Mouse (Mus musculus) neural tube, embryonic 15.5 days (tissue): ENCODE data around the gene Gnpnat1. TPM values are rescaled to one million over a fixed set of nuclear protein-coding genes. Genes with fewer than 3 reads are reported as not detected.
A peak's percentile ranks its signal among the peaks of the same experiment; 100 is the strongest.

ENCODE experiments used
- ATAC-seq: fragments of 200-750 bp; cut with Nextera tagmentation; 2 replicates; pipeline ENCODE4 v1.8.0; 2017; ENCODE audit warnings: mild to moderate bottlenecking, moderate TSS enrichment, moderate library complexity; ENCODE audit not compliant: low FRiP score
- H3K27ac ChIP-seq: fragments of 300-500 bp; sonication (generic); replicated peaks from 2 replicates; pipeline ENCODE4 v1.5.1; 2015; ENCODE audit warnings: mild to moderate bottlenecking, inconsistent platforms
- H3K27me3 ChIP-seq: fragments of 300-500 bp; sonication (generic); replicated peaks from 2 replicates; pipeline ENCODE4 v1.6.1; 2015; ENCODE audit warnings: inconsistent platforms
- H3K36me3 ChIP-seq: fragments of 300-500 bp; sonication (generic); 2 replicates; pipeline ENCODE4 v1.6.1; 2015; ENCODE audit warnings: inconsistent platforms
- H3K4me1 ChIP-seq: fragments of 300-500 bp; sonication (generic); 2 replicates; pipeline ENCODE4 v1.6.1; 2015; ENCODE audit warnings: inconsistent platforms
- H3K4me2 ChIP-seq: fragments of 300-500 bp; sonication (generic); 2 replicates; pipeline ENCODE4 v1.6.1; 2015; ENCODE audit warnings: inconsistent platforms, mild to moderate bottlenecking, moderate library complexity
- H3K4me3 ChIP-seq: fragments of 300-500 bp; sonication (generic); replicated peaks from 2 replicates; pipeline ENCODE4 v1.5.1; 2015; ENCODE audit warnings: mild to moderate bottlenecking, inconsistent platforms
- H3K9ac ChIP-seq: fragments of 300-500 bp; sonication (generic); replicated peaks from 2 replicates; pipeline ENCODE4 v1.6.1; 2015; ENCODE audit warnings: mild to moderate bottlenecking, inconsistent platforms
- H3K9me3 ChIP-seq: fragments of 300-500 bp; sonication (generic); replicated peaks from 2 replicates; pipeline ENCODE4 v1.6.1; 2016; ENCODE audit warnings: inconsistent platforms
- WGBS: fragments of 180-500 bp; shearing (Covaris S2); methylation state at CpG from one replicate; pipeline ENCODE4 v1.1.7; 2015; ENCODE audit warnings: mixed read lengths; 5-methylcytosine and 5-hydroxymethylcytosine counted together
- polyA plus RNA-seq: library from polyadenylated mRNA; unstranded; fragments of >200 nt; fragmentation: Nextera tagmentation; extraction: Ambion mirVana; gene quantifications from 2 replicates; pipeline ENCODE4 v1.2.1, GENCODE M21; 2015

Gene Gnpnat1
- polyA plus RNA-seq, 1 experiment from 2014 or later = 29.4 TPM

DNA sequence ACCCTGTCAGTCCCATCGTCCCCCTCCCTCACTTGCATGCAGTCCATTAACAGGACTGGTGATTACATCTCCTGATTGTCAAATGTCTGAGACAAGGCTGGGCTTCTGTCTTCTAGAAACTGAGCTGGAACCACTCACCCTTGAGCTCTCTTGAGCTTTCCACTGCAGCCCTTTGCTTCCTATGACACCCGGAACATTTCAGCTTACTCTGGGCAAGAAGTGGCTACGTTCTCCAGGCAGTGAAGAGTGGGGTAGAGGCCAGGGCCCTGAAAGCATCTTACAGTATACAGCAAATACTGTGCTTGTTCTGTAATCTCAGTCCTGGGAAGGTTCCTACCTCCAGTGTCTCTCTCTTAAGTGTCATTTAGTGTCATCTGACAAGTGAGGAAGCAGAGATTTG, 15.5 kb downstream of the Gnpnat1 start:
- ATAC-seq = peak; percentile 61; the same call in 1 of the 2 replicates
- WGBS = 18% methylated on average over 3 of the region's 3 CpGs
- Histone ChIP-seq H3K4me2 (peak overlapping the region; percentile 75), H3K4me1 (peaks cover 13% of the 10 kb centered on the region), H3K9ac (peak overlapping the region; percentile 96), H3K27ac (peak overlapping the region; percentile 86), H3K9me3 (no peaks in the 10 kb centered on the region), H3K4me3 (peak overlapping the region; percentile 87), H3K27me3 (no peaks in the 10 kb centered on the region), H3K36me3 (no peaks in the 10 kb centered on the region)

DNA sequence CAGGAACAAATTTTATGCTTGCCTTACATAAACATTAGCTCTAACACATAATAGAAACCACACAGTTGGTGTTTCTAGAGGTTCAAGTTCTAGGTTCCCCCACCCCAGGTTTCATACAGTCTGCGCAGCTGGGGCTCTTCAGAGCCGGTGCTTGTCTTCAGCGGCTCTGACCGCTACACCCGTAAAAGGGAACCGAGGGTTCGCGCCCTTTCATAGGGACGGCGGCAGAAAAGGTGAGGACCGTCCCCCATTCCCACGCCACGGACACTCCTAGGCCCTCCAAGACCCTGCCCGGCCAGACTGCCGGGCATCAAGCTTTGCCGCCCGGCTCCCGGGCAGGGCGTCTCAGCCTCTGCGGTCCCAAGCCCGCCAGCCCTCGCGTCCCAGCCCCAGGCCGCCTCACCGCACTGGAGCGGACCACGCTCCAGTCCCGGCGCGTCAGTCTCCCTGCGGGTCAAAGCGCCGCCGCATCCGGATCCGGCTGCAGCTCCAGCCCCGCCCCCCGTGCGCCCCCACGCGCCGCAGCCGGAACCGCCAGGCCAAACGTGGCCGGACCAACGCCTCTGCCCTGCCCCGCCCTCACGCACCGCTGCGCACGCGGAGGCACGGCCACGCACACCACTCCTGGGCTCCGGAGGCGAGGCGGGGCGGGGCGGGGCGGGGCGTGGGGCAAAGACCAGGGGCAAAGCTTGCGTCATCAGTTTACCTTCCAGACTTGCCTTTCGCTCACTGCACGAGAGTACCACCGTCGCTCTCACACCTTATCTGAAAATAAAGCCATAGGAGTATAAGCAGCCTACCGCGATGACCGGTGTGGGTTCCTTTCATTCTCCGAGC, 16.1 kb downstream of the Gnpnat1 start:
- H3K9ac ChIP-seq = peak overlapping the region; percentile 96
- no peaks in the 10 kb centered on the region for H3K9me3 ChIP-seq
- no peaks in the 10 kb centered on the region for H3K36me3 ChIP-seq
- peak; percentile 97 for ATAC-seq
- H3K27ac ChIP-seq = peak overlapping the region; percentile 86
- H3K4me3 ChIP-seq = peak overlapping the region; percentile 87
- peak overlapping the region; percentile 75 for H3K4me2 ChIP-seq
- H3K4me1 ChIP-seq = peaks cover 13% of the 10 kb centered on the region
- H3K27me3 ChIP-seq = no peaks in the 10 kb centered on the region
- under 1% methylated on average over 69 of the region's 71 CpGs for WGBS

DNA sequence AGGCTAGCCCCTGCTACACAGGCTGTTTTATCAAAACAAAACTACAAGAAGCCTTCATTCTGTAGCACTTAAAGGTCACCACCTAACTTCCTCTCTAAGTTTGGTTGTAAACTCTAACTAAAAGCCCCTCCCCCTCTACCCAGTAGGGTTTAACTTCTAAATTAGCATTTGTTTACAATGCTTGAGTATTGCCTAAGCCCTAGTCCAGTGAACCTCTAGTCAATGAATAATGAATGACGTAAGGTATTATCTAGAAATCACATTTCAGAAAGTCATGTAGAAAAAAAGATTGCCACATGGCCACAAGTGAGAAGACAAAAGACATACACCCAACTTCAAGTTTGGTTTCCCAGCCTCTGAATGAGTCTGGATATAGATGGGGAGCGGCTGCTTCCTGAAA, 17.2 kb downstream of the Gnpnat1 start:
- H3K27me3 ChIP-seq = no peaks in the 10 kb centered on the region
- ATAC-seq = no peak
- H3K4me2 ChIP-seq = peak overlapping the region; percentile 75
- H3K36me3 ChIP-seq = no peaks in the 10 kb centered on the region
- no peaks in the 10 kb centered on the region for H3K9me3 ChIP-seq
- H3K4me1 ChIP-seq = peaks cover 13% of the 10 kb centered on the region
- no peak overlapping the region for H3K9ac ChIP-seq
- H3K27ac ChIP-seq = no peak overlapping the region
- WGBS = 20% methylated on average over 2 of the region's 2 CpGs
- peak overlapping the region; percentile 87; the same call in 1 of the 2 replicates for H3K4me3 ChIP-seq

DNA sequence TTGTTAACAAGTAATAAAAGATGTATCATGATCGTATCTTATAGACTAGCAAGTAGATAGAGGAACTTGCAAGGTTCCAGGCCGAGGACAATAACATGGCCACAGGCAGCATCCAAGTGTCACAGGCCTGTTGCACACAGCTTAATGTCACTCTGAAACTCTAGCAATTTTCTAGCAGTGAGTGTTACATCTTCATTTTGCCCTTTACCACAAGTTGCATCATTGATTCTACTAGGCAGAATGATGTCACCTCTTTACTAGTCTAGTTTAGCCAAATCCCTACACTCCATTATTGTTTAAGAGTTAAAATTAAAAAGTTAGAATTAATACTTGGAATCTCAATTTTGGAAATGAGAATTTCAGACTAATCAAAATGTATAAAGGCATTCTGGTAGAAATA, 19.1 kb downstream of the Gnpnat1 start:
- H3K36me3 ChIP-seq = peaks cover 12% of the 10 kb centered on the region
- H3K9me3 ChIP-seq = no peaks in the 10 kb centered on the region
- H3K27ac ChIP-seq = no peak overlapping the region
- WGBS = 96% methylated on average over 2 of the region's 2 CpGs
- no peak overlapping the region for H3K4me3 ChIP-seq
- ATAC-seq = no peak
- no peak overlapping the region for H3K4me2 ChIP-seq
- H3K4me1 ChIP-seq = peaks cover 13% of the 10 kb centered on the region
- no peaks in the 10 kb centered on the region for H3K27me3 ChIP-seq
- no peak overlapping the region for H3K9ac ChIP-seq

DNA sequence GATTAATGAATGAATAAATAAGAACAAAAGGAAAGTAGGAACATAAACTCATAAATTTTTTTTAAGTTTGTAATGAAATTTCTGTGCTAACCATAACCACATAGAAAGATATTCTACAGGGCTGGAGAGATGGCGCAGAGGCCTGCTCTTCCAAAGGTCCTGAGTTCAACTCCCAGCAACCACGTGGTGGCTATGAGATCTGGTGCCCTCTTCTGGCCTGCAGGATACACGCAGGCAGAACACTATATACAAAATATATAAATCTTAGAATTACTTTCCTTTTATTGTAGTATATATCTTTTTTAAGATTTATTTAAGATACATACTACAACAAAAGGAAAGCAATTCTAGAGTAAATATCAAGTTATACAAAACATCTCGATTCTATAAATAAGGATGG, 21.8 kb downstream of the Gnpnat1 start:
- no peak for ATAC-seq
- Histone ChIP-seq H3K4me3 (no peak overlapping the region), H3K36me3 (peaks cover 29% of the 10 kb centered on the region), H3K27me3 (no peaks in the 10 kb centered on the region), H3K27ac (no peak overlapping the region), H3K4me1 (peaks cover 6% of the 10 kb centered on the region; the same call in 1 of the 2 replicates), H3K9ac (no peak overlapping the region), H3K9me3 (no peaks in the 10 kb centered on the region), H3K4me2 (no peak overlapping the region)
- WGBS = 86% methylated on average over 4 of the region's 4 CpGs

DNA sequence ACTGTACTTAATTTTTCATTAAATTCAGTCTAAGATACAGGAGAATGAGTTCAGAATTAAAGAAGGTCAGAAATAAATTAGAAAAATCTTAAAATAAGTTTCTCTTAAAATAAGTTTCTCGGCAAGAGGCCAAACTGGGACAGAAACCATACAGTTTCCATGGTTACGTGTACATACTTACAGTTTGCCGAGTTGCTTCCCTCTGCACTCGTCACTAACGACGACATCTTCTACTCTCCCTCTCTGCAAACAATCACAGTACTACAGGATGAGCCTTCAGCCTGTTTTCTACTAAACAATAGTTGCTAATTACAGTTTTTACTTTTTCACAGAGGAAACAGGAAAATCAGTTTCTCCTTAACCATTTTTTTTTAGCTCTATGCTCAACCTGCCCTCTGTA, 24.0 kb downstream of the Gnpnat1 start:
- H3K9me3 ChIP-seq = no peaks in the 10 kb centered on the region
- H3K36me3 ChIP-seq = peaks cover 29% of the 10 kb centered on the region
- no peak overlapping the region for H3K27ac ChIP-seq
- H3K4me2 ChIP-seq = no peak overlapping the region
- no peaks in the 10 kb centered on the region for H3K4me1 ChIP-seq
- no peak overlapping the region for H3K4me3 ChIP-seq
- no peaks in the 10 kb centered on the region for H3K27me3 ChIP-seq
- 88% methylated on average over 6 of the region's 6 CpGs for WGBS
- no peak for ATAC-seq
- H3K9ac ChIP-seq = no peak overlapping the region

DNA sequence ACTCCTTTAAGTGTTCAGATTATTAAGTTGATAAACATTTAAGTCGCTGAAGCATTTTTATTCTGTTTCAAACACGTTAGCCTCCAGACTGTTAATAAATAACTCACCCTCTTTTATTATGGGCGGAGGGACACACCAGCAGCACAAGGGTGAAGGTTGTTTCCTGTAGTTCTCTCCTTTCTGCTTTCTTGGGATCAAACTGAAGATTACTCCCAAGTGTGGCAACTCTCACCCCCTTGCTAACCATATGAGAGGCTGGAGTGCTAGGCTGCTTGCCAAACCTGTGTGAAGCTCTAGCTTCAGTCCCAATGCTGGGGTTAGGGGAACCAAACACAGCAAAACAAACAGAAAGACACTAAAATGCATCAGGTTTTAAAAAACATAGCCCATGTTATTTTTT, 25.9 kb downstream of the Gnpnat1 start:
- peaks cover 29% of the 10 kb centered on the region for H3K36me3 ChIP-seq
- no peaks in the 10 kb centered on the region for H3K4me1 ChIP-seq
- H3K27ac ChIP-seq = no peak overlapping the region
- H3K4me3 ChIP-seq = no peak overlapping the region
- H3K9me3 ChIP-seq = no peaks in the 10 kb centered on the region
- no peaks in the 10 kb centered on the region for H3K27me3 ChIP-seq
- H3K9ac ChIP-seq = no peak overlapping the region
- H3K4me2 ChIP-seq = no peak overlapping the region
- no peak for ATAC-seq
- WGBS = 73% methylated on average over 3 of the region's 3 CpGs

DNA sequence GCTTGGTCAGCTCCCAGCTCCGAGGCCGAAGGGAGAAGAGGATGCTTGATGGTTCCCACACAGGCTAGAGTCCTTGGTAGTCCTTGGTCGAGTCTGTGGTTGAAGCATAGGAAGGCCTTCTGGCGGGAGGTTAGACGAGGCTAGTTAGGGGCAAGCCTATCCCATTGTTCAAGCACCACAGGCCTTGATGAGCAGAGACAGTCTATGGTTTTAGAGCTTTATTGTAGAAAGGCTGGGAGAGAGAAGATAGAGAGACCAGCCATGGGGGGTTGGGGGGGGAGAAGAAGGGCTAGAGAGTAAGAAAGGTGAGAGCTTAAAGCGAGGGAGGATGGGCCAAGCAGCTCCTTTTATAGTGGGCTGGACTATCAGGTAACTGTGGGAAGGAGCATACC, 39.5 kb downstream of the Gnpnat1 start:
- H3K9ac ChIP-seq = no peak overlapping the region
- no peaks in the 10 kb centered on the region for H3K27me3 ChIP-seq
- H3K4me1 ChIP-seq = no peaks in the 10 kb centered on the region
- H3K4me3 ChIP-seq = no peak overlapping the region
- H3K36me3 ChIP-seq = peaks cover 19% of the 10 kb centered on the region
- no peak overlapping the region for H3K27ac ChIP-seq
- ATAC-seq = no peak
- no peaks in the 10 kb centered on the region for H3K9me3 ChIP-seq
- 93% methylated on average over 6 of the region's 6 CpGs for WGBS
- no peak overlapping the region for H3K4me2 ChIP-seq

DNA sequence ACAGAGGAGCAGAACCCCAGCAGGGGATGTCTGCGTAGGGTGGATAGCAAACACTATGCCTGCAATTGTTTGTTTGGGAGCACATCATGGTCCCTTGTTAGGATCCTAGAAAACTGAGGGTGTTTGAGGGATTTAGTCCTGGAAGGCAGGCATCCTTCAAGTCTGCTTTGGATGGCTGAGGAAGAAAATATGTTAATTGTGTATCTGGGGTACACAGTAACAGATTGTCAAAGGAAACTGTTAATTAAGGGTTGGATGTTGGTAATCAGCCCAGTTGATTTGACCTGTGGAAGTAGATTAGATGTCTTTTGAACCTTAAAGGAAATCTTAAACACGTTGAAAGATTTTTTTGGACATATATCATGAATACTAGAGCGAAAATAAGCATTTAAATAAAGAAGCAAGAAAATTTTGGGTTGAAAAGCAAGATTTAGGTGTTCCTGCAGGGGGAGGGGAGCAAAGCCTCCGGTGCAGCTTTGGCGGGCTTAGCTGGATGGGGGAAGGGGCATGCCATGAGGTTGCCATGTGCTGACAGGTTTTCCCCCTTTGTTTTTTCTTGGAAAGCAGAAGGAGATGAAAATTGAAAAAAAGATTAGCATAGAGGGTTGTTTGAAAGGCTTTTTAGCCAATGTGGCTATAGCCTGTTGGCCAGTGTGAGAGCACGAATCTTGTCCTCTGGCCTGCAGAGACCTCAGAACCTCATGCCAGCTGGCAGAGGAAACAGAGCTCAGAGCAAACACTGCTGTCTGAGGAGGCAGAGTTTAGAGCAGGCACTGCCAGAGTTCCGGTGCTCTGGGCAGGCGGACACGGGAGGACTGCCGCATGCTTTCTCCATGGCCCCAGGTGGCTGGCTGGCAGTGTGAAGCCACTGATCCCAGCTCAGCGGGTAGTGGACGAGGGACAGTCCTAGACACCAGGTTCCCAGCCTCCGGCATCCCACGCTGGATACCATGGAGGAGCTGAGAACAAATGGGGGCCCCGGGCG, 40.2 kb downstream of the Gnpnat1 start:
- no peaks in the 10 kb centered on the region for H3K27me3 ChIP-seq
- peaks cover 13% of the 10 kb centered on the region for H3K36me3 ChIP-seq
- no peaks in the 10 kb centered on the region for H3K4me1 ChIP-seq
- no peaks in the 10 kb centered on the region for H3K9me3 ChIP-seq
- no peak overlapping the region for H3K27ac ChIP-seq
- no peak; the same call in 1 of the 2 replicates for ATAC-seq
- WGBS = 86% methylated on average over 16 of the region's 16 CpGs
- no peak overlapping the region for H3K9ac ChIP-seq
- no peak overlapping the region for H3K4me3 ChIP-seq
- H3K4me2 ChIP-seq = no peak overlapping the region

DNA sequence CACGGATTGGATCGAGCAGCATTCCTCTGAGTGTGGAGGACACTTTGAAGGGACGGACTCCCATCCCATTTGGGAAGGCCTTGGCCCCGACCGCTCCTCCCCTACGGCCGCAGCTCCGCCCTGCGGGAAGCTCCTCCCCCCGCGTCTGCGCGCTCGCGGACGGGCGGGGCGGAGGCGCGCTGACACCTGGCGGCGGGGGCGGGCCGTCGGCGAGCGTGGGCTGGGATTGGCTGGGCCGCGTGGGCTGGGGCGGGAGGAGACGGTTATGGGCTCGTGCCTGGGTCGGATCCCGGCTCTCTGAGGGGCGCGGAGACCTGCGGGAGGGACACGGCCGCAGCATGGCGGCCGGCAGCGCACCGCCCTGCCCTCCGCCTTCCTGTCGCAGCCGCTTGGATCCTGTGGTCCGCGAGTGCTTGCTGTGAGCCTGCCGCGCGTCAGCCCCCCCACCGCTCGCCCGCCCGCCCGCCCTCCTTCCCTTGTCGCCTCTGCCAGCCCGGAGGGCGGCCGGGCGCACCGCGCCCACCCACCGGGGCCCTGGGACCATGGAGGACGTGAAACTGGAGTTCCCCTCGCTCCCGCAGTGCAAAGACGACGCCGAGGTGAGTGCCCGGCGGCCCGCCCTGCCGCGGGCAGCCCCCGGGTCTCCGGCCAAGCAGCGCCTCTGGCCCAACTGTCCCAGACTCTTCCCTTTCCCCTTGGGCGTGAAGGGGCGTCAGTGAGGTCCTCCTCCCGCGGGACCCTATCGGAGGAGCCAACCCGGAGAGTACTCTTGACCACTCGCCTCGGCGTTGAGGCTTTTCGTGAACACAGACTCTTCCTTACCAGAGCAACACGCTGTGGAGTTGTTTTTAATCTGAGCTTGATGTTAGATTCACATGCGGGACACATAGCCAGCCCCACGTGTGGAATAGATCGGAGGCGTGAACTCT, 53.5 kb downstream of the Gnpnat1 start, which contains the start of gene Styx:
Gene Styx, plus strand, starts transcription at position 163 of the 929 bp plus-strand sequence.
- Histone ChIP-seq H3K4me1 (peaks cover 19% of the 10 kb centered on the region), H3K27me3 (no peaks in the 10 kb centered on the region), H3K27ac (peak within 1 kb of the TSS; percentile 72), H3K9me3 (no peaks in the 10 kb centered on the region), H3K36me3 (peaks cover 19% of the 10 kb centered on the region), H3K4me3 (peak within 1 kb of the TSS; percentile 54), H3K9ac (peak within 1 kb of the TSS; percentile 48), H3K4me2 (peak within 1 kb of the TSS; percentile 58)
- peak; percentile 98 for ATAC-seq
- WGBS = under 1% methylated on average over 72 of the region's 93 CpGs
